Mouse (Mus musculus) hindbrain, embryonic 16.5 days (tissue): ENCODE measurements at regions not wholly inside any gene's neighbourhood (a gene's known extent, or its start where the extent isn't known, plus 50 kb on each side); places are given as distances from the start of the nearest gene placed in this dataset.

Experiments used
- ATAC-seq: fragments of 200-750 bp; cut with Nextera tagmentation; 2 replicates; pipeline ENCODE4 v1.8.0; 2017; ENCODE audit warnings: moderate TSS enrichment, moderate library complexity
- H3K27ac ChIP-seq: fragments of 300-500 bp; sonication (generic); 2 replicates; pipeline ENCODE4 v1.5.1; 2014; ENCODE audit warnings: low read depth, mild to moderate bottlenecking, control low read depth, low read length, moderate library complexity
- H3K27me3 ChIP-seq: fragments of 300-500 bp; sonication (generic); replicated peaks from 2 replicates; pipeline ENCODE4 v1.6.1; 2014; ENCODE audit warnings: low read length; ENCODE audit not compliant: control insufficient read depth, insufficient read depth
- H3K36me3 ChIP-seq: fragments of 300-500 bp; sonication (generic); 2 replicates; pipeline ENCODE4 v1.6.1; 2014; ENCODE audit warnings: mild to moderate bottlenecking, low read length, moderate library complexity, mixed read lengths; ENCODE audit not compliant: control insufficient read depth, insufficient read depth
- H3K4me1 ChIP-seq: fragments of 300-500 bp; sonication (generic); 2 replicates; pipeline ENCODE4 v1.6.1; 2014; ENCODE audit warnings: low read depth, low read length; ENCODE audit not compliant: control insufficient read depth, insufficient read depth
- H3K4me2 ChIP-seq: fragments of 300-500 bp; sonication (generic); 2 replicates; pipeline ENCODE4 v1.6.1; 2014; ENCODE audit warnings: mild to moderate bottlenecking, low read length, control low read depth, moderate library complexity
- H3K4me3 ChIP-seq: fragments of 300-500 bp; sonication (generic); 2 replicates; pipeline ENCODE4 v1.5.1; 2014; ENCODE audit warnings: mild to moderate bottlenecking, low read length, control low read depth, moderate library complexity
- H3K9ac ChIP-seq: fragments of 300-500 bp; sonication (generic); 2 replicates; pipeline ENCODE4 v1.6.1; 2014; ENCODE audit warnings: low read depth, mild to moderate bottlenecking, control low read depth, low read length, moderate library complexity
- H3K9me3 ChIP-seq: fragments of 300-500 bp; sonication (generic); 2 replicates; pipeline ENCODE4 v1.6.1; 2014; ENCODE audit warnings: mild to moderate bottlenecking, low read length, moderate library complexity; ENCODE audit not compliant: control insufficient read depth
- WGBS: fragments of 180-500 bp; shearing (Covaris S2); extraction: QIAGEN DNeasy Blood & Tissue Kit; methylation state at CpG from one replicate; pipeline ENCODE4 v1.1.7; 2014; 5-methylcytosine and 5-hydroxymethylcytosine counted together

DNA sequence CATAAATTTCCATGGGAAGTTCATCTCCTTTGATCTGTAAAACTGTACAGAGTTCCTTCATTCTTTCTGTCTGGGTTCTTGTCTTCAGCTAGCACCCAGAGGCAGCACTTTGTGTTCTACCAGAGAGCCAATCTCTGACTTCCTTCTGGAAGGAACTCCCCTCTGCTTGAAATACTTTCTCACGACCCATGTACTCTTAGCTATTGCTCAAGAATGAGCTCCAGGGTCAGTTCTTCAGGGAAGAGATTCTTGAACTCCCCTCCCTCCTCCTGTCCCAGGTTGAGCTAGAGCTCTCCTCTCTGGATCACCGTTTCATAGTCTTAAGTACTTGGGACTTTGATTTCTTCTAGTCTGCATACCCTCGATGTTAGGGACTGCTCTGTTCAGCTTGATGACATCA, 311.8 kb downstream of the Foxo1 start:
- no peaks in the 10 kb centered on the region for H3K36me3 ChIP-seq
- no peak overlapping the region for H3K27ac ChIP-seq
- no peak overlapping the region for H3K4me2 ChIP-seq
- H3K9ac ChIP-seq = no peak overlapping the region
- WGBS = 89% methylated on average over 3 of the region's 3 CpGs
- no peak for ATAC-seq
- H3K4me1 ChIP-seq = peaks cover 3% of the 10 kb centered on the region; the same call in 1 of the 2 replicates
- H3K4me3 ChIP-seq = no peak overlapping the region
- H3K27me3 ChIP-seq = no peaks in the 10 kb centered on the region
- 0 out of 2 replicates have a peak, but pooled peaks cover 2% of the 10 kb centered on the region for H3K9me3 ChIP-seq

DNA sequence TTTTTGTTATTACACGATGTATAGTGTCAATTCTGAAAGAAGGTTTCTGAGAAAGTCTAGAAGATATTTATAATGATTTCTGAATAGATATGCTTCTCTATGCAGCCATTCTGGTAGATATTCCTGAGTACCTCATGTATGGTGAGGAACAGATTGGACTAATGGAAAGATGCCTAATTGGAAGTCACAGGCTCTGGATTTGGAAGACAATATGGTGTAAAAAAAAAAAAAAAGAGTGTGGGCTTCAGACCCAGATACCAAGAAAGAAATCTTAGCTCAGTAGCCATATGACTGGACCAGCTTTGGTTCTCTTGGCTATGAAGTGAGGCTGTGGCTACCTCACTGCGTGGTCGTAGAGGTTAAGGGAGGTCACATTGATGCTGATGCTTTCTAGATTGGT, 311.0 kb downstream of the Foxo1 start:
- Histone ChIP-seq H3K9ac (no peak overlapping the region), H3K4me1 (peaks cover 3% of the 10 kb centered on the region; the same call in 1 of the 2 replicates), H3K9me3 (0 out of 2 replicates have a peak, but pooled peaks cover 2% of the 10 kb centered on the region), H3K36me3 (no peaks in the 10 kb centered on the region), H3K4me3 (no peak overlapping the region), H3K4me2 (no peak overlapping the region), H3K27me3 (no peaks in the 10 kb centered on the region), H3K27ac (no peak overlapping the region)
- ATAC-seq = no peak
- 96% methylated on average over 3 of the region's 3 CpGs for WGBS

DNA sequence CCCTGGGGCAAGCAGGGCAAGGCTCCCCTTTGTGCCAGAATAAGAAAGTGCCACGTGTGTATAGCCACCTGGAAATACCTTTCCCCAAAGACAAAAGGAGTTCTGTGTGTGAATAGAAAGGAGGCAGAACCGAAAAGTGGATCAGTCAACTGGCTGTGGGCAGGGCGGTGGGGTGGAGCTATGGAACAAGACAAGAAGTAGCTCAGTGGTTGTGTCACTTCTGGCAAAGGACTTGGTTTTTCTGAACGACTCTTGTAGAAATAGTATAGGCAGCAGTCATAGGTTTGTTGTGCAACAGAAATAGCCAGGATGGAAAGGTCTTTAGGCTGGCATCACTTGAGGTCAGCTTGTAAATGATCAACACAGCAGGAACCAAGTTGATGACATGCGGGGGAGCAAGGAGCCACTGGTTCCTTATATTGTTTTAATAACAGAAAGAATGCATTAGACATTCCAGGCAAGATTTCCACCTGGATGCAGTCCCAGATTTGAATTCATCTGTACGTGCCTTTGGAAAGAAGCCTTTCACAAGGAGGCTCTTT, 308.6 kb downstream of the Foxo1 start:
- 66% methylated on average over 6 of the region's 6 CpGs for WGBS

GRCm38 (mm10) chr3:52575237-52575798, 307.2 kb downstream of the Foxo1 start:
- H3K4me1 ChIP-seq = peaks cover 3% of the 10 kb centered on the region; the same call in 1 of the 2 replicates
- H3K36me3 ChIP-seq = no peaks in the 10 kb centered on the region
- H3K9ac ChIP-seq = no peak overlapping the region
- WGBS = 38% methylated on average over 8 of the region's 8 CpGs
- H3K27me3 ChIP-seq = no peaks in the 10 kb centered on the region
- H3K4me3 ChIP-seq = no peak overlapping the region
- no peak for ATAC-seq
- no peaks in the 10 kb centered on the region for H3K9me3 ChIP-seq
- H3K4me2 ChIP-seq = no peak overlapping the region
- H3K27ac ChIP-seq = no peak overlapping the region

More for the DNA sequence above, 308.6 kb downstream of the Foxo1 start:
- 0 out of 2 replicates have a peak, but pooled peaks cover 2% of the 10 kb centered on the region for H3K9me3 ChIP-seq
- no peak overlapping the region for H3K9ac ChIP-seq
- H3K4me1 ChIP-seq = peaks cover 3% of the 10 kb centered on the region; the same call in 1 of the 2 replicates
- no peaks in the 10 kb centered on the region for H3K36me3 ChIP-seq
- H3K4me3 ChIP-seq = no peak overlapping the region
- no peaks in the 10 kb centered on the region for H3K27me3 ChIP-seq
- no peak overlapping the region for H3K4me2 ChIP-seq
- ATAC-seq = no peak
- H3K27ac ChIP-seq = no peak overlapping the region

DNA sequence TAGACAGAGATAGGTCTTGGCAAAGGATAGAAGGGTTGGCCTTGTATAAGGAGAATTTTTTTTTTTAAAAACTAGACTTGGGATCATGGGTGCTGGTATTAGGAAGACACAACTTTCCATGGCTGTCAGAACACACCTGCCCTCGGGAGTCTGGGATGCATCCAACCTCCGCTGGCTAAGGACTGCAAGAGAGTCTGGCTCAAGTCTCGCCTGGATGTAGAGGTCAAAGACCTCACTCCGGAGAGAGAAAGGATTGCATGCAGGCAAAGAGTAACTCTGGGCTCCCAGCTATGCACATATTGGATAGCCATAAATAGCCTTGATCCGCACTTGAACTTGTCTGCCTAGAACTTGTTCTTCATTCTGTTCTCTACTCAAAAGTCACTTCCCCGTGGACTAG, 306.2 kb downstream of the Foxo1 start:
- ATAC-seq = no peak
- Histone ChIP-seq H3K4me2 (no peak overlapping the region), H3K4me3 (no peak overlapping the region), H3K27ac (no peak overlapping the region), H3K9me3 (no peaks in the 10 kb centered on the region), H3K4me1 (peaks cover 3% of the 10 kb centered on the region; the same call in 1 of the 2 replicates), H3K27me3 (no peaks in the 10 kb centered on the region), H3K9ac (no peak overlapping the region), H3K36me3 (no peaks in the 10 kb centered on the region)
- 96% methylated on average over 6 of the region's 6 CpGs for WGBS

DNA sequence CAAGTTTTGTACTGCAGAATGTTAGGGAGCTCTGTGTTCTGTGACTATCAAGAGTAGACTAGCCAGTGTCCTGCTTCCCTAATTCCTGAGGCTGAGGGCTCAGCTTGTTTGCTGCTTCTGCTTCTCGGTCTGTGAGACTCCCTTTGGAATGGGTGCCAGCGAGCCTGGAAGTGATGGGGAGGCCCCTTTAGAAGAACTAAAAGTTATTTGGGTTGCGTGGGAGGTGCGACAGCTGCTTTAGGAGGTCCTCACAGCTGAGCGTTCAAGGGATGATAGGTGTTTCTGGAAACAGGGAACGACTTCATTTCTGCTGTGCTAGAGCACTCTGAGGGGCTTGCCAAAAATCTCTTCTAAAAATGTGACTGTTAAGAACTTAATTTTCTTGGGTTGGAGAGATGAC, 305.7 kb downstream of the Foxo1 start:
- Histone ChIP-seq H3K36me3 (no peaks in the 10 kb centered on the region), H3K9me3 (no peaks in the 10 kb centered on the region), H3K4me3 (no peak overlapping the region), H3K4me1 (peaks cover 3% of the 10 kb centered on the region; the same call in 1 of the 2 replicates), H3K27me3 (no peaks in the 10 kb centered on the region), H3K4me2 (no peak overlapping the region), H3K9ac (no peak overlapping the region), H3K27ac (no peak overlapping the region)
- ATAC-seq = no peak
- WGBS = 90% methylated on average over 6 of the region's 6 CpGs

GRCm38 (mm10) chr3:52572514-52573485, 304.7 kb downstream of the Foxo1 start:
- no peak overlapping the region for H3K4me3 ChIP-seq
- no peaks in the 10 kb centered on the region for H3K9me3 ChIP-seq
- no peak overlapping the region for H3K9ac ChIP-seq
- 65% methylated on average over 11 of the region's 11 CpGs for WGBS
- H3K4me2 ChIP-seq = no peak overlapping the region
- no peak overlapping the region for H3K27ac ChIP-seq
- no peaks in the 10 kb centered on the region for H3K27me3 ChIP-seq
- no peaks in the 10 kb centered on the region for H3K36me3 ChIP-seq
- ATAC-seq = no peak
- peaks cover 3% of the 10 kb centered on the region; the same call in 1 of the 2 replicates for H3K4me1 ChIP-seq

GRCm38 (mm10) chr3:52567606-52568372, 299.7 kb downstream of the Foxo1 start:
- no peak overlapping the region for H3K4me2 ChIP-seq
- no peak for ATAC-seq
- no peaks in the 10 kb centered on the region for H3K9me3 ChIP-seq
- H3K4me3 ChIP-seq = no peak overlapping the region
- 0 out of 2 replicates have a peak, but pooled peaks cover 2% of the 10 kb centered on the region for H3K27me3 ChIP-seq
- H3K36me3 ChIP-seq = no peaks in the 10 kb centered on the region
- H3K27ac ChIP-seq = no peak overlapping the region
- H3K9ac ChIP-seq = no peak overlapping the region
- WGBS = 90% methylated on average over 9 of the region's 9 CpGs
- H3K4me1 ChIP-seq = no peaks in the 10 kb centered on the region
